Mouse (Mus musculus) thymus, postnatal 0 days (tissue): ENCODE data around the gene Tead4. TPM values are rescaled to one million over a fixed set of nuclear protein-coding genes. Genes with fewer than 3 reads are reported as not detected.
"Not testable (repeated sequence)": the region's sequence is repeated elsewhere in the genome, so short reads cannot be mapped to it uniquely, and the experiment has no call there.

Experiments used
- DNase-seq: peaks from one replicate; pipeline ENCODE4 v3.0.0-alpha.2; 2015; ENCODE audit warnings: low spot score
- polyA plus RNA-seq: library from polyadenylated mRNA; unstranded; fragments of >200 nt; fragmentation: Nextera tagmentation; extraction: Ambion mirVana; gene quantifications from 2 replicates; pipeline ENCODE4 v1.2.1, GENCODE M21; 2015

The Tead4 gene
- polyA plus RNA-seq, 1 experiment from 2014 or later, result 0.36 TPM

DNA sequence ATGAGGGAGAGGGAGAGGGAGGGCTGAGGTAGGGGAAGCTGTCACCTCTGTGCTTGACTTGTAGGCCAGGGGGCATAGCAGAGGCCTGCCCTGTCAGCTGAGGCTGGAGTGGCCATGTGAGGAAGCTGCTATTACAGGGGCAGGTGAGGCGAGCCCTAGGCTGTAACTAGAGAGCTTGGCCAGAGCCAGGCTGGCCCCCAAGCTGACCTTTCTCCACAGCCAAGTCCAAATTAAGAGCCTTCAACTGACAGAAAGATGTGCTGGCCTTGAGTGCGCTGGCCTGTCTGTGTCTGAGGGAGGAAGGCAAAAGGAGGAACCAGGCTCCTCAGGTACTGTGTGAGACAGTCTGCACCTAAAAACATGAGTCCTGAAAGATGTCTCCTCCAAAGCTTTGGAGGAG lies 47.5 kb downstream of the Tead4 start:
- no peak for DNase-seq

GRCm38 (mm10) chr6:128250596-128250995 lies 50.0 kb downstream of the Tead4 start:
- no peak for DNase-seq

- no peak for DNase-seq
Measured at GRCm38 (mm10) chr6:128237102-128237763, 63.4 kb downstream of the Tead4 start.

DNA sequence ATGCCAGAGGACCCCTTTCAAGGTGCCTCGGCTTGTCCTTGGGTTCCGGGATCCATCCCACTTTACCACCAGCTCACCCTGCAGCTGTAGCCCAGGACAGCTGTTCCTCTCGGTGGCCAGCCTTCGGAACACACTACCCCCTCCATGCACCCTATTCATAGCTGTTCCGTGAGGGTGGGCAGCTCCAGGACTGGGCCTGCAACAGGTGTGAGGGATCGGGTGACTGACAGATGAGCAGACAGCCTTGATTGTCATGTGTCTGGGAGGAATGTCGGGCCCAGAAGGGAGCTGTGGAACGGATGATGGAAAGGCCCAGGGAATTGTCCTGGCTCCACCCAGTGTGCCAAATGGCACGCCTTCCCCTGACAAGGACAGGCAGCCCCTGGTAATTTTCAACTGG lies 64.0 kb downstream of the Tead4 start:
- no peak for DNase-seq

DNA sequence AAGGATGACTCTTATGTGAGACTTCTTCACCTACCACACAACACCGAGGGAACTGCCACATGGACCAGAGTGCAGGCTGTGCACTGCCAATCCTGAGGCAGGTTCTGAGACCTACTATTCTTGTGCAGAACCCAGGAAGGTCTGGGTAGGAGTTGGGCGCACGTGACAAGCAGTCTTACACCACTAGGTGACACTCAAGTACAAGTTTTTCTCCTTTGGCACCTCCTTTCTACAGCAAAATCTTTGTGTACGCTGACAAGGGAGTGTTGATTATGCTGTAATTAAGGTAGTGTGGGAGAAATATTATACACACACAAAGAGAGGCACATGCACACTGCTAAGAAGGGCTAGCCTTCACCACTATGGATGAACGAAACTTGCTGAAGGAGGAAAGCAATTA lies 66.4 kb downstream of the Tead4 start:
- peak; percentile 37 for DNase-seq

- DNase-seq, result no peak
Measured at GRCm38 (mm10) chr6:128232216-128232615, 68.4 kb downstream of the Tead4 start.

DNA sequence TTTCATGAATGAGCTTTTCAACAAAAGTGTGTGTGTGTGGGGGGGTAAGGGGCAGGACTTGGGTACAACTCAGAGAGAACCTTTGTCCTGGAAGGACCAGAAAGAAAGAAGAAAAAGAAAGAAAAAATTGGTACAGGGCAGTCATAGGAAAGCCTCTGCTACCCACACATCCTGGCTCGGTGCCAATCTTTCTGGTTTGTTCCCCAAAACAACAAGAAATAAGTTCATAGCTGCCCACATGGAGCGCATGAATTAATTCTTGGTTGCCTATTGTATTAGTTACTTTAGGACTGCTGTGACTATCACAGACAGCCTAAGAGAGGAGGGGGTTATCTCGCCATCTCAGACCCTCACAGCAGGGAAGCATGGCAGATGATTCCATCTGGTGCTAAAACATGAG lies 68.9 kb downstream of the Tead4 start:
- DNase-seq, result no peak

DNA sequence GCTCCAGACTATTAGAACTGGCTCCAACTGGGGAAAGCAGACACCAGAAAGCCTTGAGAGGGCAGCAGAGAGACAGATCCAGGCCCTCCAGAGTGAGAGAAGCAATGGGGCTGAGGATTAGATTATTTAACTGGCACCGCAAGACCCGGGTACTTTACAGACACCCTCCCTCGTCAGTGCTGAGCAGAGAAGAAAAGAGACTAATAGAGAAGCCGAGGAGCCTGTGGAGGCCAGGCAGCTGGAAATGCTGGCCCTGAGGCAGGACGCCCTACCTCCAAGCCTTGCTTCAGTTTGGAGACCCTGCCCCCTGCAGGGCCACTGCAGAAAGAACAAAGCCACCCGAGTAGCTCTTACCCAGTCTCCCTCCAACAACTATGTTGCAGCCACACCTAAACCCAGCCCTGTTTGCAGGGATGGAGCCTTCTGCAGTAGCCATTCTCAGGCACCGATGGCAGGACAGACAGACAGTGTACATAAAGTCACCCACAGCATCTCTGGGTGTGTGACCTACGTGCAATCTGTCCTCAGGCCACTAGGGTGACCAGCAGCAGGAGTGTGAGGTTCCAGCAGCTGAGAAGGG lies 73.1 kb downstream of the Tead4 start:
- DNase-seq, result peak; percentile 19

DNA sequence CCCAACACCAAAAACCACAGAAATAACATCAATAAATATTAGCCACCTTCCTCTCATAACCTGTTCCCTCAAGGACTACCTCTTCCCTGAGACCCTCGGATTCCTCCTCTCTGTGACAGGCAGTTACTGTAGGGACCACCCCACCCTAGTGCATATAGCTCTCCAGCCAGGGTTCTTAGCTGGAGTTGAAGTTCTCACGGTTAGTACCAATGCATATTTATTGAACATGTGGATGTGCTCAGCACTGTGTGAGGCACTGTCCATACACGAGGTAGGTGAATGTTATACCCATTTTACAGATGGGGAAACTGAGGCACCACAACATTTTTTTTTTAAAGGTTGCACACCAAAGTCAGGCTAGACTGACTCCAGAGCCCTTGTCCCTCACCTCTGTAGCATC lies 73.7 kb downstream of the Tead4 start:
- DNase-seq, result no peak

DNA sequence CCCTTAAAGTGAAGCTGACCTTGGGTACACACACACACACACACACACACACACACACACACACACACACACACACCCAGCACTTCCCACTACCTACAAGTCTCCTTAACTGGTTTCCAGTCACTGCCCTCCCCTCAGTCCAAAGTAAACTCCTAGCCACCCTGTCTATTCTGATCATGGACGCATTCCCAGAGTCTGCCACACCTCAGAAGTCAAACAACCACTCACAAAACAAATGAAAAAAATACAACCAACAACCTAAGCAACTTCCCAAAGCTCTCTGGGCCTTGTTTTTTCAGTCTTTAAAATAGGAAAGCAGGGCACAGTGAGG lies 74.8 kb downstream of the Tead4 start:
- DNase-seq, result no peak

- no peak for DNase-seq
Measured at GRCm38 (mm10) chr6:128225009-128225845, 75.4 kb downstream of the Tead4 start.

- no peak for DNase-seq
Measured at GRCm38 (mm10) chr6:128223159-128223558, 77.5 kb downstream of the Tead4 start.

- DNase-seq, result not testable (repeated sequence)
Measured at GRCm38 (mm10) chr6:128215004-128215403, 85.6 kb downstream of the Tead4 start.

DNA sequence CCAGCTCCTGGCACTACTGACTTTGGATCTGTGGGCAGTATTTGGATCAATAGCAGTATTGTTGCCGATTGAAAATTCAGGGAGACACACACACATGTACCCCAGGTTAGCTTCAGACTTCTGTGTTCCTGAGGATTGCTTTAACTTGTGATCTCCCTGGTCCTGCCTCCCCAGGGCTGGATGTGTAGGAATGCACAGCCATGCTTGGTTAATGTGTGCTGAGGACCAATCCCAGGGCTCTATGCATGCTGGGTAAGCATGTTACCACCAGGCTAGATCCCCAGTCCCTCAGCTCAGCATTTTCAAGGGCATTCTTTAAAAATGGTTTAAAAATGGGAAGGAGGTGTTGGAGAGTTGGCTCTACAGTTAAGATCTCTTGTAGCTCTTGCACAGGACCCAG lies 91.4 kb downstream of the Tead4 start:
- not testable (repeated sequence) for DNase-seq

DNA sequence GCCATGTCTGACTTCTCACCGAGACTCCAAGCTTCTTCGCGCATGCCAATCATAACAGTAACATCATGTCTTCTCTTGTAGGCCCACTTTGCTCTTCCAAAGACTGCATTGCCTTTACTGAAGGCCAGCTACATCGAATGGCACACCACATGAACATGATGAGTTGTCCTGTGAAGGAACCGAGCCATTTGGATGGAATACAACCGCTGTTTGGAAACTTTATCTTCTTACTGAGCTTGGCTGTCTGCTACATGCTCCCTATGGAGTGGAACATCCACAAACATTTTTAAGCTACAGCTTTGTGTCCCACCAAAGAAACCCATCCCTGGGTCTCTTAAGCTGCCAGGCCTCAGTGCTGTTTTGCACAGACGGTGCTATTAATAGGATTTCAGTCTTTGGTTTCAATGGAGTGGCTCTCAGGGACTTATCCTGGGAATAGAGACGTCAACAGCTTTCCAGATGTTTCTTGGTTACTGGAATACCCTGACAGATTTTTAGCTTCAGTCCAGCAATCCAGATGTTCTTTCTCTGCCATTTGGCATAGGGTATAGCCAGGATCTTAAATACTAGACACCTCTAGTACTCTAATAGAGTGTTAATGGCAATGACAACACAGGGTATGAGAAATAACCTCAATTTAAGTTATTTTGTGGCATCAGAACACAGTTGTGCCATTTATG lies 92.0 kb downstream of the Tead4 start:
- no peak for DNase-seq

DNA sequence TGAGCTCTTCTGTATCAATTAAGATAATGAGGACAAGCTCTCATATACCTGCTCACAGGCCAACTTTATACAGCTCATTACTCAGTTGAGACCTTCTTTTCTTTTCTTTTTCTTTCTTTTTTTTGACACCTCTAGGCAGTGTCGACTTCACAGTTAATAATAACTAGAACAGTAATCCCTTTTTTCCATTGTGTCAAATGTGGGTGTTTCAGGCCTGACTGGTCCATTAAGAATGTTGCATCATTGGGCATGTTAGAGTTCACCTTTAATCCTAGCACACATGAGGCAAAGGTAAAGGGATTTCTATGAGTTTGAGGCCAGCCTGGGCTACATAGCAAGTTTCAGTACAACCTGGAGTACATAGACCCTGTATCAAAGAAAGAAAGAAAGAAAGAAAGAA lies 97.1 kb downstream of the Tead4 start:
- DNase-seq, result no peak

DNA sequence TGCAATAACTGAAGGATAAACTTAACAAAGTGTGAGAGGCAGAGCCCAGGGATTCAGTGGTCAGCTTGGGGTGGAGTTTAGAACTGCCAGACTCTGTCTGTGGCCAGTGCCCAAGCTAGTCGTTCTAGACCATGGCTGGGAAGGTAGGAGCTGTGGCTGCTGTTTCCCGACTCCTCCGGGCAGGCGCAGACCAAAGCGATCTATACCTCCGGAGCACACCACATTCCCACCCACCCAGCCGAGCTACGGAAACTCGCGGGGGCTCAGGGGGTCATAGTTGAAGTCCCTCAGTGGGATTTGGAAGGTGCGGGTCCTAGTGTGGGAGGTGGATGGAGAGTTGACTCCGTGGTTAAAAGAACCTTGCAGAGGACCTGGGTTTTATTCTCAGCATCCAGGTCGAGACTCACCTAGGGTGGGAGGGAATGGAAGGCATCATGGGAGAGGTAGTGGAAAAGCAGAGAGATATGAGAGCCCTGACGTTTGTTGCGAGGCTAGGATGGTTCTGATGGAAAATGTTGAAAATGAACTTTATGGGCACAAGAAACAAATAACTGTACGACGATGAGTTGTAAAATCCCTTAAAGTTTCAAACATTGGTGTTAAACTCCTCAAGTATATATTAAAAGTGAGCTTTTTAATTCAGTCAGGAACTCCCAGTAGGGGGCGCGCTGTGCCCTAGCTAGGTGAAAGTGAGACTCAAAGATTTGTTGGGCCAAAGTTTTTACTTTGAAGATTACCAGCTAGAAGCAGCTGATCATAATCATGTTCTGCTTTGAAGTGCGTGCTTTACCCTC lies 99.6 kb downstream of the Tead4 start:
- peak; percentile 61 for DNase-seq

- peak; percentile 96 for DNase-seq
Measured at GRCm38 (mm10) chr6:128200116-128200846, 100.3 kb downstream of the Tead4 start.

DNA sequence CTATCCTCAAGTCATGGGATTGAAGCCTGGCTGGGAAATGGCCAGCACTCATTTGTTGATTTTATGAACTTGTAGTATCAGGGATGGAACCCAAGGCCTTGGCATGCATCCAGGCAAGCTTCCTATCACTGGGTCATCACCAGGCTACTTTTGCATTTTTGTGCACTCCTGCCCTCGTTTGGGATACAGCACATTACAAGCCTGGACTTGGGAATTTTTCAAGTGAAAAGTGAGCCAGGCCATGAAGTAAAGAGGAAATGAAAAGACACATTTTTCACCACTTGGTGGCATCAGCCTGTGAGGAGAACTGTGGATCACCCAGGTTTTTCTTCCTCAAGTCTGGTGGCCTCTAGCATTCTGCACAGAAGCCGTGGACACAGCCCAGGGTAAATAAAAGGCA lies 117.1 kb downstream of the Tead4 start:
- DNase-seq, result no peak

- no peak for DNase-seq
Measured at GRCm38 (mm10) chr6:128181176-128181575, 119.4 kb downstream of the Tead4 start.

DNA sequence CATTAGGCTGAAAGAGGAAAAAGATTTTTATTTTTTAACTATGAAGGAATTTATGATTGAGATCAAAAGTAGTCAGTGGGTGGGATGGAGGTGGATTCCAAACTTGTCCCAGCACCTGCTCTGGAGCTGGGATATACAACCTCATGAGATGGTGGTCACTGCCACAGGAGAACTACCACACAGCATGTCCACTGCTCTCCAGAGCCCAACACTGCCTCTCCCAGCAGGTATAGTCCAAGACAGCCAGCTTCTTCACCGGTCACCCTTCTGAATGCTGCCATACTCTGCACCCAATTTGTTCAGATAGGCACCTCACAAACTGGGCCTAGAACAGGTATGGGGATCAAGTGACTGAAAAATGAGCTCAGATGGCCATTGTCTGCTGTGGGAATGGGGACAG lies 121.0 kb downstream of the Tead4 start:
- DNase-seq, result no peak
